Mouse (Mus musculus) lung, adult 18-20 months (tissue): ENCODE measurements around the gene Olfr709-ps1.
"Not testable (repeated sequence)": the region's sequence is repeated elsewhere in the genome, so short reads cannot be mapped to it uniquely, and the experiment has no call there.

Source experiments
- DNase-seq, 2 experiments: peaks; one replicate each; pipeline ENCODE4 v3.0.0; 2022; ENCODE audit warnings: mixed read lengths in 2 of 2

The Olfr709-ps1 gene

DNA sequence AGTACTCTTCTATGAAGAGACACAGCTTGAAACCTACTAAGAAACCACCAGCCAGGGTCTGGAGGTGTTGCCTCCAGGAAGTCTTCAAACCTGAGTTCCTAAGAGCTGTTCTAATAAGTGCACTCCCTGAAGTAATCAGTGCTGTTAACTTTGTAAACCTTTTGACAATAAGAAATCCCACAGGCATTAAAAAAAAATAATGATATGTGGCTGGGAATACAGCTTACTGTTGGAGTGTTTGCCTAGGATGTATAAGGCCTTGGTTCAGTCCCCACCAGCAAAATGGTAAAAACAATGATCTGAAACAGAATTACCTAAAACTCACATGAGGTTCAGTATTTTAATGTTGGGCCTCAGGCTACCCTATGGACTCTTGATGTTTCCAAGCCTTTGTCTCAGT is at the start of gene Olfr709-ps1:
Olfr709-ps1 (minus strand) TSS at position 101 of the 400 bp plus-strand sequence.
- DNase-seq: no peak

DNA sequence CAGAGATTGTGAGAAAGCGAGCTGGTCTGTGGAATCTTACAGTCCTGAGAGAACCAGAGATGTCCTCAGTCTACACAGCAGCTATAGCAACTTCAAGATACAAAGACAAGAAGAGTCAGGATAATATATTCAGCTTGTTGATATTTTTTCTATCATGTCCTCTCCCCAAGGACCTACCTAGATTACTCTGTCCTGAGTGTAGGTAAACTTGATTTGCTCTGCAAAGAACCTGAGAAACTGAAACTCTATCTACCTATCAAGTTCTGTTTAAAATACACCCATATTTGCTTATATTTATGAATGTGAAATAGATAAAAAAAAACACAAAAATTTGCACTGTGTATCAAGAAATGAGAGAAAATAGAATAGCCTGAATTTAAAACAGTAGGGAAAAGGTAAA is 43.3 kb upstream of the Olfr709-ps1 start, which contains the start of gene Olfr711:
Olfr711 (minus strand) TSS at position 101 of the 400 bp plus-strand sequence.
- no peak for DNase-seq

DNA sequence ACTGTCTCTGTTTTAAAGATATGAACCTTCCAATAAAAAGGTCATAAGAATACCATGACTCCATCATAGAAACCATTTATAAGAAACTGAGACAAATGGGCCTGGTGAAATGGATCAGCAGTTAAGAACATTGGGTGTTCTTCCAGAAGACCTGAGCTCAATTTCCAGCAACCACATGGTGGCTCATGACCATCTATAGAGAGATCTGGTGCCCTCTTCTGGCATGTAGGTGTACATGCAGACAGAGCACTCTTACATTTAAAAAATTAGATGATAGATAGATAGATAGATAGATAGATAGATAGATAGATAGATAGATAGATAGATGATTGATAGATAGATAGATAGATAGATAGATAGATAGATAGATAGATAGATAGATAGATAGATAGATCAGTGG is 35.5 kb upstream of the Olfr709-ps1 start:
- not testable (repeated sequence) for DNase-seq

DNA sequence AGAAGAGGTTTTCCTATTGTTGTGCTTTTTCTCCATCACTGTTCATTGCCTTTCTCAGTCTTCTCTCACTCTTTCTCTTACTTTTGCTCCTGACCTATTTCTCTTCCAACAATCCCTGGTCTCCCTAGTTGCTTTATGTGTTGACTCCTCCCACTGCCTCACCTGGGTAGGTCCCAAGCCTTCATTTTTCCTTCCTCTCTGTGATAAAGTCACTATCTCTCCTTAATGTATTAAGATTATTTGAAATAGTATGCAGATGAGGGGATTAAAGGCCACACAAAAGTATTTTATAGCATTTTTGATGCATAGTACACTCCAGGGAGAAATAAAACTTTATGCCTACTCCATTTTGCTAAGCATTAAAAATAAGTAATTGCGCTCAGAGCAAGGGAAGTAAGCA is 31.8 kb upstream of the Olfr709-ps1 start, which contains the start of gene Olfr6:
Olfr6 (minus strand) TSS at position 101 of the 400 bp plus-strand sequence.
- no peak for DNase-seq

DNA sequence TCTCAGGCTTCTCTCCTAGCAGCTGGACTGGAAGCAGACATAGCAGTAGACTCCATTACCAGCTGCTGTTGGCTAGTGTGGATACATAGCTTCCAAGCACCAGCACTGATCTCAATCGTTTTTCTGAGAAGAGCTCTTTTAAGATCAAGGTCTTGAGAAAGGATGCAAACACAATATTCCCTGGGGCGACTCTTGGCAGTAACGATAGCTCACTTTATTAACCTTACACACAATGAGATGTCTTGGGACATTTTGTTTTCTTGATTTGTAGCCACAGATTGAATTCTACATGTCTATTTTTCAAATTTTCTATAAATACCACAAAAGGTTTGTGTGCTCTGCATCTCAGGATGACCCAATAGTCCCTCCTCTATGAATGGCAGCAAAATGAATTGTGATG is 16.2 kb upstream of the Olfr709-ps1 start, which contains the start of gene Olfr710:
Olfr710 (minus strand) TSS at position 101 of the 400 bp plus-strand sequence.
- no peak for DNase-seq

DNA sequence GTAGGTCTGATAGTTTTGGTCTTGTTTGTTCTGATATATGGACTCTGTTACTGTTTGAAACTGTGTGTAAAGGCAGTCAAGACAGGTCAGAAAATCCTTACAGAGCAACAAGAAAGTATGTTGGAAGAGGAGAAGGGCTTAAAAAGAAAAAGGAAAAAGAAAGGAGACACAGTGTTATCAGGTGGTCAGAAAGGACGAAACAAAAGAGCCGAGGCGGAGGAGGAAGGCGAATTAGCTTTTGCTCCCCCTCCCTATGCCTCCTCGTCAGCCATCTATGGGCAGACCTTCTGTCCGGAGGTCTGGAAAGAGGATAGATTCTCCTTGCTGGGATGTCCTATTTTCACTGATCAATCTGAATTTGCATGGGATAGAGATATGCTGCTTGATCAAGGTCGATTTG is 11.1 kb downstream of the Olfr709-ps1 start:
- not testable (repeated sequence) for DNase-seq

DNA sequence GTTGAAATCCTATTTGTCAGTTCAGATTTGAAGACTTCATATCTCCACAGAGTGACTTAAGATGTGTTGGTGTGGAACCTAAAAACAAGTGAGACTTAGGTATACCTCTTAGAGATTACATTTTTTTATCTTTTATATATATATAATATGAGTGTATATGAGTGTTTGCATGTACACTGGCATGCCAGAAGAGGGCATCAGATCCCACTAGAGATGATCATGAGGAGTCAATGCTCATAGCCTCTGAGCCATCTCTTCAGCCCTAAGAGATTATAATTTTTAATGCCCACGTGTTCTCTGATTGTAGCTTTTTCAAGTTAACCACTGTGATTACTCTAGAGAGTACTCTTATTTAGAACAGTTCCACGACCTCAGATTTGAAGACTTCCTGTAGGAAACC is 24.3 kb downstream of the Olfr709-ps1 start, which contains the start of gene Olfr1532-ps1:
Olfr1532-ps1 (plus strand) TSS at position 326 of the 400 bp plus-strand sequence.
- no peak for DNase-seq

DNA sequence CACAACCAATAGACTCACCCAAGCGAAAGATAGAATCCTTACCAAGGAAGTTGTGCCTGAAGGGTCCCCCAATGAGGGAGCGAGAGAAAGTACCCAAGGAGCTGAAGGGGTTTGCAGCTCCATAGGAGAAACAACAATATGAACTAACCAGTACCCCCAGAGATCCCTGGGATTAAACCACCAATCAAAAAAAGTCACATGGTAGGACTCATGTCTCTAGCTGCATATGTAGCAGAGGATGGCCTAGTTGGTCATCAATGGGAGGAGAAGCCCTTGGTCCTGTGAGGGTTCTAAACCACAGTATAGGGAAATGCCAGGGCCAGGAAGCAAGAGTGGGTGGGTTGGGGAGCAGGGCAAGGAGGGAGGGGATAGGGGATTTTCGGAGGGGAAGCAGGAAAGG is 30.9 kb downstream of the Olfr709-ps1 start, which contains the start of gene Olfr707:
Olfr707 (minus strand) TSS at position 101 of the 400 bp plus-strand sequence.
- DNase-seq: not testable (repeated sequence)

DNA sequence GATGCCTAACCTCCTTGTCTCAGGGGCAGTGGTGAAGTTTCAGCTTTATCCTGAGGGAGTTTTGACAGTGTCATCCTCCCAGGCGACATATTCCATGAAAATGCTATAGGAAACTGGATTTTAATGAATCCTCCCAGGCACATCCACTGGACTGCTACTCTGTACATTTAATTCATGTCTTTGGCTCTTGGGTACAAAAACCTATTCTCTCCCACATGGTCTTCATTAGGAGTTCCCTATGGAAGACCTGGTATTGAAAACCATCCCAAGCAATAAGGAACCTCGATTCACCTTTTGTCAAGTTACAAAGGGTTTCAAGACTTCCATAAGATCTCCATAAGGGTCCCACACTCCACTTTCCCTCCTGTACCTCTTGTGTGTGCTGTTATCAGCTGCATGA is 44.0 kb downstream of the Olfr709-ps1 start, which contains the start of gene Olfr706:
Olfr706 (minus strand) TSS at position 101 of the 400 bp plus-strand sequence.
- no peak for DNase-seq

DNA sequence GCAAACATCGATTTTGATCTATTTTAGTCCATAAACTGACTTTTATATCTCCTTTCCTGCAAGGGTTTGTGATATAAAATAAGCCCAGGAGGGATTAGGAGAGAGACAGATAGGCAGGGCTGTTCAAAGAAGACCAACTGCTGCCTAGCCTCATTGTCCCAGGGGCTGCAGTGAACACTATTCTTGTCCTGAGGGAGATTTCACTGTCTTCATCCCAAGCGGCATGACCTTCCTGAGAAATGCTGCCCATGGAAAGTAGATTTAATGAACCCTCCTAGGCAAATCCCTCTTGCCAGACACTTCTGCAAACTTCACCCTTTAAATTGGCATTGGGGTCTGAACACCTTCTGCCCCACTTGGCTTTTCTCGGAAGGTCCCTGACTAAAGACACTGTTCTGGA is 55.2 kb downstream of the Olfr709-ps1 start, which contains the start of gene Olfr705:
Olfr705 (minus strand) TSS at position 101 of the 400 bp plus-strand sequence.
- no peak for DNase-seq
